Mouse (Mus musculus) urinary bladder, postnatal 36 days (tissue): ENCODE data around the gene Casp8ap2.

ENCODE experiments used
- DNase-seq, 2 experiments: peaks; one replicate each; pipeline ENCODE4 v3.0.0; 2022; ENCODE audit warnings: low spot score in 2 of 2, mixed read lengths in 1 of 2

The Casp8ap2 gene

GRCm38 (mm10) chr4:32615034-32615881 lies at the start of gene Casp8ap2:
TSS of gene Casp8ap2 (plus strand) at chr4:32615451.
- peak; percentile 98 to 99 for DNase-seq

GRCm38 (mm10) chr4:32569054-32569453 lies 46.2 kb upstream of the Casp8ap2 start:
- no peak for DNase-seq

- DNase-seq: peak in 1 of 2 experiments; percentile 26
Measured at GRCm38 (mm10) chr4:32569995-32570938, 45.0 kb upstream of the Casp8ap2 start.

- no peak for DNase-seq
Measured at GRCm38 (mm10) chr4:32570939-32571317, 44.3 kb upstream of the Casp8ap2 start.

GRCm38 (mm10) chr4:32571441-32571840 lies 43.8 kb upstream of the Casp8ap2 start:
- no peak for DNase-seq

- peak in 1 of 2 experiments; percentile 30 for DNase-seq
Measured at GRCm38 (mm10) chr4:32572118-32572517, 43.1 kb upstream of the Casp8ap2 start.

- no peak for DNase-seq
Measured at GRCm38 (mm10) chr4:32573586-32573985, 41.7 kb upstream of the Casp8ap2 start.

- DNase-seq: no peak
Measured at GRCm38 (mm10) chr4:32574604-32575003, 40.6 kb upstream of the Casp8ap2 start.

GRCm38 (mm10) chr4:32575165-32575564 lies 40.1 kb upstream of the Casp8ap2 start:
- peak in 1 of 2 experiments; percentile 32 for DNase-seq

- no peak for DNase-seq
Measured at GRCm38 (mm10) chr4:32579850-32580249, 35.4 kb upstream of the Casp8ap2 start.

GRCm38 (mm10) chr4:32584181-32584580 lies 31.1 kb upstream of the Casp8ap2 start:
- DNase-seq: no peak

- peak in 1 of 2 experiments; percentile 40 for DNase-seq
Measured at GRCm38 (mm10) chr4:32586596-32586995, 28.7 kb upstream of the Casp8ap2 start.

GRCm38 (mm10) chr4:32587543-32587942 lies 27.7 kb upstream of the Casp8ap2 start:
- DNase-seq: no peak

- no peak for DNase-seq
Measured at GRCm38 (mm10) chr4:32588237-32588636, 27.0 kb upstream of the Casp8ap2 start.

GRCm38 (mm10) chr4:32601135-32601534 lies 14.1 kb upstream of the Casp8ap2 start:
- peak; percentile 19 to 31 for DNase-seq

- DNase-seq: no peak
Measured at GRCm38 (mm10) chr4:32602660-32603059, 12.6 kb upstream of the Casp8ap2 start, which contains the start of gene Gja10. TSS of gene Gja10 (minus strand) at chr4:32602760.

- DNase-seq: no peak
Measured at GRCm38 (mm10) chr4:32621637-32622036, 6.4 kb downstream of the Casp8ap2 start.

- DNase-seq: no peak
Measured at GRCm38 (mm10) chr4:32651669-32652068, 36.4 kb downstream of the Casp8ap2 start.

- no peak for DNase-seq
Measured at GRCm38 (mm10) chr4:32656146-32656904, 41.1 kb downstream of the Casp8ap2 start.

GRCm38 (mm10) chr4:32656918-32657662 lies 41.8 kb downstream of the Casp8ap2 start, which contains the start of gene Mdn1:
TSS of gene Mdn1 (plus strand) at chr4:32657119.
- peak; percentile 91 to 93 for DNase-seq

GRCm38 (mm10) chr4:32665843-32666242 lies 50.6 kb downstream of the Casp8ap2 start:
- no peak for DNase-seq
